Mouse (Mus musculus): ENCODE measurements around the gene Plin2.
"Not testable (repeated sequence)": the region's sequence is repeated elsewhere in the genome, so short reads cannot be mapped to it uniquely, and the experiment has no call there.

DNA sequence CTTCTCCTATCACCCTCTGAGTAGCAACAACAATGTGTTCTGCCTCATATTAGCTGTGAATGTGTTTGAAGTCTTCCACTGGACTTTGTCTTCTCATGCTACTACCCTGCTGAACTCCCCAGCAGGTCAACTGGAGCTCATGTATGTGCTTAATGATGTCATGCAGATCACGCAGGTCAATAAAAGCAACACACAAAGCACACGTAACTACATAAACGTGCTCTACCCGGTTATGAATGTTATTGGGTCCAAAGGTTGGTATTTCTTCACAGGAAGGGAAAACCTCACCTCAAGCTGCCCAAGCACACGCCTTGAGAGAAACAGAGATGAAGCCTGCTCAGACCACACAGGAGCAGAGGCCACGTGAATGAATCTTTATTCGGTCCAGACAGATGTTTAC lies 43.4 kb downstream of the Plin2 start:
- TF ChIP-seq POLR2A (IDR thresholded peaks at IDR 0.05; ENCODE audit: control insufficient read depth, low read depth, low read length); CTCF (IDR thresholded peaks at IDR 0.05; ENCODE audit: control insufficient read depth, insufficient read depth, insufficient replicate concordance, low read depth, low read length): not testable (repeated sequence)
